Mouse (Mus musculus) hematopoietic stem cell, adult 5-6 weeks (primary cell): ENCODE results near the gene Sema3g. TPM values are rescaled to one million over a fixed set of nuclear protein-coding genes. Genes with fewer than 3 reads are reported as not detected.

Experiments
- ATAC-seq, 2 experiments: fragments of 125-278 bp in 1 of 2; replicated peaks in 1 of 2; 2 replicates each; pipeline ENCODE4 v1.8.0; 2016 to 2017; ENCODE audit warnings: inconsistent platforms in 2 of 2, mild to moderate bottlenecking in 2 of 2, moderate number of reproducible peaks in 2 of 2, low read depth in 1 of 2, moderate TSS enrichment in 1 of 2; ENCODE audit not compliant: low FRiP score in 2 of 2, poor library complexity in 2 of 2, severe bottlenecking in 2 of 2, insufficient read depth in 1 of 2, low TSS enrichment in 1 of 2
- total RNA-seq: library from RNA; stranded (forward); fragments of 172-1452, 232-1000 nt; gene quantifications from 2 replicates; pipeline ENCODE4 v1.2.3, GENCODE M21; 2017

Gene Sema3g
- total RNA-seq, 1 experiment from 2014 or later = 0.20 TPM

DNA sequence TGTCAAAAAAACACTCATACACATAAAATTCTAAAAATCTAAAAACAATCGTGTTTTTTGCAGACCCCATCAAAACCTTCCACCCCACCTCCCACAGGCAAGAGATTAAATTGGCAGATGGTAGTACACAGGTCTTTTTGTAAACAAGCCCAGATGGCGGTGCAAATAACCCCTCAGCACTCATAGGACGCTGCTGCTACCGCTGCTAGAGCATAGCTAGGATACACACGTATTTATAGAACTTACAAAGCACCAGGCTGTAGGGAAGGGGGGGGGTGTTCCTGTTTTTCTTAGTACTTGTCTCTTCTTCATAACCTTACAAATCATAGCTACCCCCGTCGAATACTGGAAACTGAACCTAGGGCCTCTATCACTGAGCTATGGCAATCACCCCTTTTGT is 23.9 kb upstream of the Sema3g start:
- ATAC-seq = no peak

DNA sequence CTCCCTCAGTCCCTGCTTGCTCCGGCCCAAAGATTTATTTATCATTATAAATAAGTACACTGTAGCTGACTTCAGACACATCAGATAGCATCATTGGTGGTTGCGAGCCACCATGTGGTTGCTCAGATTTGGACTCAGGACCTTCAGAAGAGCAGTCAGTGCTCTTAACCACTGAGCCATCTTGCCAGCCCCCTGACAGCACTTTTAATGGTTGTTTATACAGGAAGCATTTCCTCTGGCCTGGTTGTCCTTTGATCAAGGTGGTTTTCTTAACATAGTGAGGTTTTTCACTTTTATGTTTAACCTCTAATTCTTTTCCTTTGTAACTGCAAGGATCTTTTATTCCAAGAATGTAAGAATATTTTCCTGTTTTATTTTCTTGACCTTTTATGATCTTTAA is 23.2 kb upstream of the Sema3g start:
- ATAC-seq = no peak

DNA sequence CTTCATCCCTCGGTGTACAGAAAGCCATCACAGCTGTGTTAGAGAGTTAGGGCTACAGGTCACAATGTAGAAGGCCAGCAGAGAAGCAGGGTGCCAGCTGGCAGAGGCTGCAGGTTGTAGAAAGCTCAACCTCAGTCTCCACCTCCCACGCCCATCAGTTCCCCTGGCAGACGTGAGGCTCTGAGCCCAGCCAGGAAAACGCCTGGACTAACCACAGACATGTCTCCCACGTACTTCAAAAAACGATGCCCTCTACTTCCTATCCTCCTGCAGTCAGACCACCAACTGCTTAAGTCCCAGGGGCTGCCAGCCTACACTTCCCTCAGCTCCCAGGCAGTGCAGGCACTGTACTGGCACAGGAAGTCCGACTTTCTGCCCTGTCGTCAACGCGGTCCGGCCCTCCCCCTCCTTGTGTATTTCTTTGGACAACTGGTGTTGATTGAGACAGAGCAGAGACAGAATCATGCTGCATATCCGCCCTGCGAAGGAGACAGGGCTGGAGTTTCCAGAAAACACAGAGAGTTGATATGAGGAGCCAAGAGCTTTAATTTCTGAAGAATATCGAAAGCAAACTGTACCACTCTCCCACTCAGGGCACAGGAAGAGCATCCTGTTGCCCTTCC is 22.7 kb upstream of the Sema3g start:
- ATAC-seq = peak; percentile 73 to 76

DNA sequence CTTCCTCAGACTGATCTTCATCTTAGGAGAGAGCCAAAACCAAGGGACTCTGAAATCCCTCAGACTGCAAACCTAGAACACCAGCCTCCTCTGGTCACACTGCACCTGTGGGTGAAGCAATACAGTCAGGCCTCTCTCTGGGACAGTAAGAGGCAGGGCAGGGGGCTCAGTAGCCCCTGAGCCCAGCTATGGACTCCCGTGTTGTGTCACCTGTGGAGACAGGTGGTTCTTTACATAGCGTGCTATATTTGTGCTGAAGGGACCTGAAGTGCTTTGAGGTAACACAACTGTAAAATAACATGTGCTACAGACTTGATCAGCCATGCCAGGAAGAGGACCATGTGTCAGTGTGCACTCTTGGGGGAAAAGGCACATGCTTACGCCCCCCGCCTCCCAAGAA is 22.1 kb upstream of the Sema3g start:
- no peak for ATAC-seq

DNA sequence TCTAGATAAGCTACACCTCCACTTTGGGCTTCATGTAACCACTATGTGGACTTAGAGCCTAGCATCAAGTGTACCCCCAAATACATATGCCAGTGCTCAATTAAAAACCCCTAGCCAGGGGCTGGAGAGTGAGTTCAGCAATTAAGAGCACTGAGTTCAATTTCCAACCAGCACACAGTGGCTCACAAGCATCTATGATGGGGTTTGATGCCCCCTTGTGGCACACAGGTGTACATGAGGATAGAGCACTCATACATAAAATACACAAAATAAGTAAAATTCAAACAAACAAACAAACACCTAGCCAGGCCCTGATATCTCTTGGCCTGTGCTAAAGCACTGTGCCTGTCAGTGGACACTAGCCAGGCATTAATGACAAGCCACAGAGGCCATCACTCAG is 21.7 kb upstream of the Sema3g start:
- peak; percentile 49 to 55; a peak in 2 of 4 replicates for ATAC-seq

DNA sequence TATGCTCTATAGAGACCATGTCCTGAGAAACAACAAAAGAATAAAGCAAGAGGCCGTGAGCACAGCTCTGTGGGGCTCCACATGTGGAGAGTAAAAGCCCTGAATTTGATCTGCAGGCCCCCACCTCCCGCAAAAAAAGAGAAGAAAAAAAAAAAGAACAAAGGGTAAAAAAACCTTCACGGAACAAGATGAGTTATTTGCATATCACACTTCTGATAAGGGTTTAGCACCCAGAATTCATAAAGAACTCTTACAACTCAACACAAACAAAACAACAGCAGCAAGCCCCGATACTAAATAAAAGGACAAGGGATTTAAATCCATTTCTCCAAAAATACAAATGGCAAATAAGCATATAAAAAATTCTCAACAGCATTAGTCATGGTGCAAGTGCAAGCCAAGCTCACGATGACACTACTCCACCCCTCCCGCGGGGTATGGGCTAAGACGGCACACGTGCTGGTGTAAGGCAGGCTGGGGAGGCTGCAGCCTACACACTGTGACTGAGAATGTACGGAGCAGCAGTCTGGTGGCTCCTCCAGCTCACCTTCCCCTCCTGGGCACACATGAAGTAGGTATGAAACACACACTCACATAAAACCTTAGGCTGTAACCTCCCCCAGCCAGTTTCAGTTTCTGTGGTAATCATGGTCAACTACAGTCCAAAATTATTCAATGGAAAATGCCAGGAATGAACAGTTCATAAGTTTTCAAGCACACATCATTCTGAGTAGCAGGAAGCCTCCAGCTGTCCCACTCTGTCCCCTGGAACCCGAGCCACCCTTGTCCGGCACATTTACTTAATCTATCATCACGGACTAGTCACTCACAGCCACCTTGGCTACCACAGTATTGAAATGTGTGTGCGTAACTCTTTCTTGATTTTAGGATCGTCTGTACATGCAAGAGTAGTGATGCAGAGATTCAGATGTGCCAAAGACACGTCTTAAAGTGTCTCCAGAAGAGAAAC is 19.8 kb upstream of the Sema3g start:
- ATAC-seq = no peak

DNA sequence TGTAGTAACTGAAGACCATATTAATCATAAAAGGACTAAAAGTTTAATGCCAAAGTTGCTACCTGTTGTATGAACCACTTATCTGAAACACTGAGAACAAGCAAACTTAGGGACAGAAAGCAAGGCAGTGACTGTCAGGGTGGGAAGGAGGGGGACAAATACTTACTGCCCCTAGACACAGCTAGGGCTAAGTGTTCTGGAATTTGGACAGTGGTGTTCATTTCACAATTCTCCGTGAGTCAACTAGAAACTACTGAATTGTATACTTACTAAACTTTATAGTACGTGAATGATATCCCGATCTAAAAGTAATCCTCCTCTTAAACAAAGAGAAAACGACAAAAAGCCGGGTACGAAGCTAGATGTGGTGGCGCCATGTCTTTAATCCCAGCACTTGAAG is 18.1 kb upstream of the Sema3g start:
- ATAC-seq = no peak

DNA sequence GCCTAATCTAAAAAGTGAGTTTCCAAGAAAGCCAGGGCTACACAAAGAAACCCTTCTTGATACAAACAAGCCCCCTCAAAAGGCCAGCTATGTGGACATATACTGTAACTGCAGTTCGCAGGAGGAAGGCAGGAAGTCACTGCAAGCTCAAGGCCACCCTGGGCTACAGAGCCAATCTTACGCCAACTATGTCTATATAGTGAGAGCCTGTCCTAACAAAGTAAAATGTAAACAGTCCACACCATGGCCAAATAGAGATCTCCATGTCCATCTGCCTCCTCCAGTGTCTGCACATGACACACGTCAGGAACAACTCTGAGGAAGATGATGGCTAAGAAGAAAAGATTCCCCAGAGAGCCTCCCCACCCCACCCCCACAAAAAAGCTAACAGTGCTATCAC is 17.6 kb upstream of the Sema3g start:
- no peak for ATAC-seq

DNA sequence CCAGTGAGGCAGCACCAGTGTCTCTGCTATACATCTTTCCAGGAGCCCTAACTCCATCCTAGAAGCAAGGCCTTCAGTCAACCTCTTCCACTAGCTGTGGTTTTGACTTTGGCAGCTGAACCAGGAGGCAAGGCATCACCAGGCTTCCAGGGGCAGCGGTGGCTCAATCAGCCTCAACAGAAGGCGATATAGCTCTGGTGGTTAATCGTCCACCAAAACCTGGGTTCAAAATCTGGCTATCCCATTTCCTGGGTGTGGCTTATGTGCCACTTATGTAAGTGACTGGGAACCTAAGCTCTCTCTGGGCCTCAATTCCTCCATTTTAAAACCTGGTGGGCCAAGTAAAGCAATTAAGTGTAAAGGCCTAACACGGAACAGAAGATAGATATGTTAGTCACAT is 12.8 kb upstream of the Sema3g start:
- no peak for ATAC-seq

DNA sequence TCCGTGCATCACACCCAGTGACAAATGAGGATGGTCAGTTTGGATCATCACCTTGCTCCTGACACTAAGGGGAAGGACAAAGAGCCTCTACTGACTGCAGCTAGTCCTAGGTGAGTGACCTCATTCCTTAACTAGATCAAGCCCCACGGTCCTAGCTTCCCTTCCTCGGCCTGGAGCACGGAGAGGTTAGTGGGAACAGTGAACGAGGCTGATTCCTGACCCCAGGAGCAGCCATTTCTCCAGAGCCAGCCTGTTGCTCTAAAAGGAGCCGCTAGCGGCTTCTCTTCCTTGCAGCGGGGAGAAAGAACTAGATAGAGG is 12.5 kb upstream of the Sema3g start:
- ATAC-seq = no peak

DNA sequence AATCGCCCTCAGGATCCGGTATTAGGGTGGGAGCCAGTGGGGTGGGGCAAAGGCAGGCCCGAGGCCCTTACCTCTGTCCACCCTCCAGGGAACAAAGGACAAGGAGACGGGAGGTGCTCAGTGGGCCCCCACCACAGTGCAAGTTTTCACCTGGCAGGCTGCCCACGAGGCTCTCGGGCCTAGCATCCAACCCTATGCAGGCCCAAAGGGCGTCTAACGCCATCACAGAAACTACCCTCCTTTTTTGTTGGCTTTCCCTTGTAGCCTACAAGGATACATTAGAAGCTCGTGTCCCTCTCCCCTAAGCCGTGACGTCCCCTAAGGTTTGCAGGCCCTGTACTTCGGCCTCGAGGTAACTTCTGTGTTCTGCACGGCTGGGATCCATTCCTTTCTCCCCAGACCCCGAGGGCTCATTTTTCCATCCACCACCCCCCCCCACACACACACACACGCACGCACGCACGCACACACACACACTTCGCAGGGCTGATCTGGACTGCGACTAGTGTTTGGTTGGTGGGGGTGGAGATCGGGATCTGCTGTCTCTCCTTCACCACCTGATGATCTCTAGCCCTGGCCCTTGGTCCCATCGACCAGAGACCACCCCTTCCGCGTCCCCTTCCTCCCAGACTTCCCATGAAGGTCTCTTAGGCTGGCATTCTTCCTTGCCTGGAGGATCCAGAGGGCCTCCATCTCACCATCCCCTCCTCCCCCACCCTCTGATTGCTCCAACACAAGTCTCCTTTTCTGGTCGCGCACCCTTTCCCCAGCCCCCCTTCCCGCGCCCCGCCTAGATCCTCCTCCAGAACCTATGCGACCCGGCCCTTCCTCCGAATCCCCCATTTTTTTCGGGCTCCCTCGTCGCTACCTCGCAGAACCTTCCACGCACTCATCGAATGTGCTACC is 11.8 kb upstream of the Sema3g start:
- ATAC-seq = peak in 1 of 2 experiments; percentile 9; a peak in 1 of 4 replicates

DNA sequence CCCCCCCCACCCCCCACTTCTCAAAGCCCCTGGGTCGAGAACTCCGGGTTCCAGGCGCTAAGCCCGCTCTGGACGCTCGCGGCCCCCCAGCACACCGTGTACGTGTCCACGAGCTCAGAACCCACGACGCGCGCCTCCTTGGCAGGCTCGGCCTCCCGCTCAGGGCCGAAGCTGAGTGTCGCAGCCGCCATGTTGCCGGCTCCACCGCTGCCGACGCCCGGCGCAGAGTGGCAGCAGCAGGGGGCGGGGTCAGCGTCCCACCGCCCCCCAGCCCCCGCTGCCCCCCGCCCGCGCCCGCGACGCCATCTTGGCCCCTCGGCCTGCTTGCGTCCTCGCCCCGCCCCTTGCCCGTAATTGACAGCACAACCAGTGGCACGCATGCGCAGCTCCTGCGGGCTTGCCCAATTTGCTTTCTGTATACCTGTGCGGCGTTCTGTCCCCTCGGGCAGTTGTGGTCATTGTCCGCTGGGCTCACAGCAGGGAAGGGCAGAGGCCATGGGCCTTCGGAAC is 11.1 kb upstream of the Sema3g start:
- peak; percentile 77 to 78 for ATAC-seq

DNA sequence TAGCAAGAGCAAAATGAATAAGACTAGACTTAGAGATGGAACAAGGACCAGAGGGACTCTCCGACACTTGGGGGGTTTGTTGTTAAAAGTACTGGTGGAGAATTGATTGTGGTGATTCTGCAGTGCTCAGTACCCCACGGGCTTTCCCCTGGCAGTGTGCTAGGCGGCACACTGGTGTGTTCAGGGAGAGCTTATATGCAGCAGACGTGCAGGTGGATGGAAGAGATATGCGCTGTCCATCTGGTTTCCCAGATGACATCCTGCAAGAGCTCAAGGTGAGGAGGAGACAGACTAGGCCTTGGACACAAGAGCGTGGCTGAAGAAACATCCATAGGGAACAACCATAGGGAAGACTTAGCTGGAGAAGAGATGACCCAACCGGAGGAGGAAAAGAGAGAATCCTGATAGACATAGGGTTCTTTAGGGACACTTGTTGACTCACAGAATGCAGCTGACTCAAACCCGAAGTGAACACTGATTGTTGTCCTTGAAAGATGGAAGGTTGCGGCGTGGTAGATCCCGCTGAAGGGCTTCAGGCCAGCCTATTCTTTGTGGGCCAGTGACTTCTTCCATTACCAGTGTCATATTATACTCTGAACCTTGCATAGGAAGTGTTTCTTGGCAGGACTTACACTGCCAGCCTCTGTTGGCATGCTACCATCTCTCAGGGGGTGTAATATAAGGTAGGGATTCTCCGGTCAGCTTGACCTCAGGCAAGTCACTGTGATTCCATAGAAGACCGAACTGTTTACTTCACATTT is 10.4 kb upstream of the Sema3g start:
- peak in 1 of 2 experiments; percentile 16; a peak in 1 of 4 replicates for ATAC-seq

DNA sequence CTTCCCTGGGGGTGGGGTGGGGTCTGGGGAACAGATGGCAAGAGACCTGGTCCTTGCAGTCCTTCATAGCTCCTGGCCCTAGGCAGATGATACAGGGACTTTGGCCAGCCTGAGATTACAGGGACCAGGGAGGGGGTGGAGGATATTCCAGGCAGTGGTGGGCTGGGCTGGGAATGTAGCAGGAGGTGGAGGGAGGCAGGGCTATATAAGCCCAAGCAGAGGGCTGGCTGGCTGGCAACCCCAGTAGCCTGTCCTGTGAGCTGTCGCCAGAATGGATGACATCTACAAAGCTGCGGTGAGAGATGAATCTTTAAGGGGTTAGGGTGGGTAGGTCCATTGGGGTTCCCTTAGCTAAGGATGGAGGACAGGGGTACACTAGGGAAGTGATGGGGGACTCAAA is 9.6 kb upstream of the Sema3g start, which contains the start of gene Tnnc1:
TSS of gene Tnnc1 (plus strand) at position 229 of the 400 bp plus-strand sequence.
- ATAC-seq = no peak

DNA sequence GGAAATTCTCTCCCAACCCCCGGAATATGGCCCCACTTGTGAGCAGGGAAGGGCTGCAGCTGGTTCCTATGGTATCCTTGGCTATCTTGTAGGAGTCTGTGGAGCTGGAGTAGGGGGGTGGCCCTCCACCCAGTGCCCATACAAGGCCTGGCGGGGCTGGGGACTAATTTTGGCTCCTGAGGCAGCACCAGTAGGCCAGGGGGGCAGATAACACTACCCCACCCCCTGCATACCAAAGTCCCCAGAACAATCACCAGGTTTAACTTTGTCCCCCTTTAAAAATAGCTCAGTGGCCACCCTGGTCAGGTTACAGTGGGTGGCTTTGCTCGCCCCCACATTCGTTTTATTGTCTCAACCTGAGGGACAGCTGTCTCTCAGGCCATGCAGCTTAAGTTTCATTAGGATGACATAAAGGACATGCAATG is 8.5 kb upstream of the Sema3g start:
- no peak for ATAC-seq

DNA sequence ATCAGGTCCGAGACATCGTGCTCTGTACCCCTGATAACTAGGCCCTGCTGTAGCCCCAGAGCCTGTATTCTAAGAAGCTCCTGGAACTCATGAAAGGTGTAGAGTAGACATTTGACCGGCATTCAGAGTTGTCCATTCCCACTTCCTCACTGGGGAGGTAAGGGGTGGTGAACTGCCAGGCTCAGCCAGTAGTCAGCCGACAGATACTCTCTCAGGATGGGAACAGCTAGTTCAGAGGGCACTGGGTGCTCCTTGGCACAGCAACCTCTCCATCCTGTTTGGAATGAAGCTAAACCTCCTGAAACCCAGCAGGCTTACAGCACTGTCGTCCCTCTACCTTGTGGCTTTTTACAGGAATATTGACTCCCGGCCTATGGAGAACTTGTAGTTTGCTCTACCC is 5.8 kb upstream of the Sema3g start:
- ATAC-seq = no peak

DNA sequence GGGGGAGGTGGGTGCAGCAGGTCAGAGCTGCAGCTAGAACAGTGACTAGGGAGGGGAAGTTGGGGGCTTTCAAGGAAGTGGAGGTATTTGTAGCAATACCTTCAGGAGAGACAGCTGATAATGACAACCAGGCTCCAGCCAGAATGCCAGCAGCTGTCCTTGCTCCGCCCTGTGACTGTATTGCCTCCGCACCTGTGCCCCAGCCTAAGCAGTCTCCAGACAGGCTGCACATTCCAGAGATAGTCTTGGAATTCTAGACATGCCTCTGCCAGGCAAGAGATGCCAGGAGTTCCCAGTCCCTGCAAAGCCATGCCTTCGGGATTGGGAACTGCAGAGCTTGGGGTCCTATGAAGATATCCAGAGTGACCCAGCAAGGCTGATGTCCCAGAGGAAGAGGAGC is 5.2 kb upstream of the Sema3g start:
- no peak for ATAC-seq
